Mouse (Mus musculus): Measurements from ENCODE around the gene Naaladl2. TPM values are rescaled to one million over a fixed set of nuclear protein-coding genes. Genes with fewer than 3 reads are reported as not detected.
A peak's percentile ranks its signal among the peaks of the same experiment; 100 is the strongest.

Gene Naaladl2
- total RNA-seq, 2 experiments from 2014 or later = 3.6 to 3.8 TPM

- no peak for DNase-seq (ENCODE audit: low spot score in 2 of 2)
- intact Hi-C loops (cut with DNase I) = no loop called here
Observed at GRCm38 (mm10) chr3:24719181-24719749, 424.8 kb downstream of the Naaladl2 start.

DNA sequence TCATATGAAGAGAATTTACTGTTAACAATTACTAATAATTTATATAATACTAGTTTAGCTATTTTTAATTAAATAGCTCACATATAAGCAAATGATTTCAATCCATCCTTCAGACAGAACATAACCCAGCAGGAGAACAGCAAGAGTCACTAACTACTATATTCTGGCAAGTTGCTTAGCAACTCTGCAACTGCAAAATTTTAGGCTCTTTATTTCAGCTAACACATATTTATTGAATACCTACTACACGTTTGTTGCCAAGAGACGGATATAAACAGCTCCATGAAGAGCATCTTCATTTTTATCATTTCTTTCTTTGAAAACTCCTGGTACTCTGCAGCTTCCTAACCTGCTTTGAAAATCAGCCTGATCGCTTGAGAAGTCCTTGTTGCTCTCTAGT, 429.3 kb downstream of the Naaladl2 start:
- DNase-seq (ENCODE audit: low spot score in 2 of 2) = no peak
- intact Hi-C loops (cut with DNase I) = no loop called here

DNA sequence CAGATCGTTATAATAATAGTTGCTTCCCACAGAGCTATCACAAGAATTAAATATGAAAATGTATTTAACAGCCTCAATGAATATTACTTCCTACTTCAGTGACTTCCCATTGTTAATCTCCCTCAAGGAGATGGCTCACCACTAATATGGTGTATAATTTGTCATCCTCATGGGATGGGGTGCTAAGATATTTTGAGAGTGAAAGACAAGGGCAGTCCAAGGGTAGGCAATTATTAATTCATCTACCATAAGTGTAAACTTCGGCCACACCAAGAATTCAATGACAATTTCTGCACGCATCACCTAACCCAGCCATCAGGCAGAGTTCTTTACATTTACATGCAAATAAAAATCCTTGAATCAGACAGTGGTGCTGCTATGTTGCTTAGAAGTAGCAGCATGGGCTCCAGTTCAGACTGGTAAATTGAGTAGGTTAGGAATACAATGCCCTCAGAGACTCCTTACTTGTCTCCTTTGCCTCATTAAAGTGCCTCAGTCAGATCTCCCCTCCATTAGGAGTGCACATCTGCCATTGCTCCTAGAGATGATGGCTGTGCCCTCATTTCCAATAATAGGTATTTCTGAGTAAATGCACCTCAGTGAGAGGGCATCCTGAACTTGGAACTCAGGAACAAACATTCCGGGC, 438.2 kb downstream of the Naaladl2 start:
- intact Hi-C loops (cut with DNase I) = no loop called here

GRCm38 (mm10) chr3:24690162-24690915, 453.7 kb downstream of the Naaladl2 start:
- intact Hi-C loops (cut with DNase I) = no loop called here
- no peak for DNase-seq (ENCODE audit: low spot score in 2 of 2)

More for the DNA sequence above, 438.2 kb downstream of the Naaladl2 start:
- no peak for DNase-seq (ENCODE audit: low spot score in 2 of 2)

GRCm38 (mm10) chr3:24670500-24670899, 473.6 kb downstream of the Naaladl2 start:
- DNase-seq (ENCODE audit: low spot score in 2 of 2) = no peak
- intact Hi-C loops (cut with DNase I) = no loop called here

- intact Hi-C loops (cut with DNase I) = no loop called here
- DNase-seq (ENCODE audit: low spot score in 2 of 2) = no peak
Observed at GRCm38 (mm10) chr3:24668052-24668916, 475.8 kb downstream of the Naaladl2 start.

DNA sequence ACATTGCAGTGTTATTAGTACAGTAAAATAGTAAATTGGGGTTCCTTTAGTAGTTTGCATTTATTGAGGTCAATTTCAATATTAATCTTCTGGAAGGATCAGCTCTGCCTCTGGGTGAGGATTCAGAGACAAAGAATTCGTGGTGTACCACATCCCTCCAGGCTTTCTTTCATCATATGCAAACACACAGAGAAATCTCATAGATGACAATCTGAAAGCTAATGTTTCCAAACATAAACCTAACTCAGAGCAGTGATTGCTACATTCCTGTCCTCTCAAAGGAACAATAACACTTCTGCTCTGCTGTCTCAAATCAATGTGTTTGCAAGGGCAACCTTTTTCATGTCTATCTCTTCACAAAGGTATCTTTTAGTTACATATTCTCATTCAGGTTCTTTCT, 478.7 kb downstream of the Naaladl2 start:
- DNase-seq (ENCODE audit: low spot score in 2 of 2) = no peak

GRCm38 (mm10) chr3:24663749-24664148, 480.3 kb downstream of the Naaladl2 start:
- no peak for DNase-seq (ENCODE audit: low spot score in 2 of 2)
- intact Hi-C loops (cut with DNase I) = no loop called here

More for the DNA sequence above, 478.7 kb downstream of the Naaladl2 start:
- intact Hi-C loops (cut with DNase I) = no loop called here

GRCm38 (mm10) chr3:24630032-24630431, 514.0 kb downstream of the Naaladl2 start:
- no peak for DNase-seq (ENCODE audit: low spot score in 2 of 2)
- intact Hi-C loops (cut with DNase I) = no loop called here

GRCm38 (mm10) chr3:24605485-24605884, 538.6 kb downstream of the Naaladl2 start:
- intact Hi-C loops (cut with DNase I) = no loop called here
- no peak for DNase-seq (ENCODE audit: low spot score in 2 of 2)

- no peak for DNase-seq (ENCODE audit: low spot score in 2 of 2)
- intact Hi-C loops (cut with DNase I) = no loop called here
Observed at GRCm38 (mm10) chr3:24604791-24605320, 539.2 kb downstream of the Naaladl2 start.

DNA sequence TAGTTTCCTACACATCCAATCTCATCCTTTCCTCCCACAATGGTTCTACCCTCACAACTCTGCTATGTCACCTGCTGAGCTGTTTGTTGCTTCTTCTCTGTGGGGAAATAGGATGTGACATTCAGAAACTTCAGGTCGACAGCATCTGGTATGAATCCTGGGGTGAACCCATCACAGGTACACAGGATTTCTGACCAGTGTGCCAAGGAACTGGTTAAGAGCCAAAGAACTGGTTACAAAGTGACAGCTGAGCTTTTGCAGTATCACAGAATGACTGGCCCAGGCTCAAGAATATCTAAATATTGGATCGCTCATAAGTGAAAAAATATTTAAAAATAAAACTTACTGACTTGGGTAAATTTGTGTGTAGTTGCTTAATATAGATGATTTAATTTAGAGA, 548.6 kb downstream of the Naaladl2 start:
- intact Hi-C loops (cut with DNase I) = no loop called here
- peak in 1 of 2 experiments; percentile 15 for DNase-seq (ENCODE audit: low spot score in 2 of 2)

DNA sequence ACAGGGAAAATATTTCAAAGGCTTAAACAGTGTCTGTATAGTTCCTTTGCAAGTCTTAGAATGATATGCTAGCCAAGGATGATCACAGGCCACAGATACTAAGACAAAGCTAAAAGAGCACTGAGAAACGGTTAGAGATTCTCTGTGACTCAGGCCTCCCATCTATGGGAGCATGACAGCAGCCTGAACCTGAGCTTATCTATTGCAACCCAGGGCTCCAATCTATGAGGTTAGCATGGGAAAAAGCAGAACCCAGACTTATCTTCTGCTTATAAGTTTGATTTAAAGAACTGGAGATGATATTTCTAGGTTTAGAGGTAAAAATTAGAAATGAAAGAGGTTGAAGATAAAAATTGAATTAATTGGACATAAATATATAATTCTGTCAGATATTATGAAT, 587.4 kb downstream of the Naaladl2 start:
- intact Hi-C loops (cut with DNase I) = no loop called here

GRCm38 (mm10) chr3:24553701-24554100, 590.4 kb downstream of the Naaladl2 start:
- intact Hi-C loops (cut with DNase I) = no loop called here
- DNase-seq (ENCODE audit: low spot score in 2 of 2) = no peak

More for the DNA sequence above, 587.4 kb downstream of the Naaladl2 start:
- no peak for DNase-seq (ENCODE audit: low spot score in 2 of 2)

- DNase-seq (ENCODE audit: low spot score in 2 of 2) = peak in 1 of 2 experiments; percentile 7
- intact Hi-C loops (cut with DNase I) = no loop called here
Observed at GRCm38 (mm10) chr3:24552631-24553030, 591.4 kb downstream of the Naaladl2 start.

- DNase-seq (ENCODE audit: low spot score in 2 of 2) = no peak
- intact Hi-C loops (cut with DNase I) = no loop called here
Observed at GRCm38 (mm10) chr3:24533775-24534458, 610.1 kb downstream of the Naaladl2 start.

GRCm38 (mm10) chr3:24514918-24515317, 629.1 kb downstream of the Naaladl2 start:
- intact Hi-C loops (cut with DNase I) = no loop called here

GRCm38 (mm10) chr3:24486456-24487112, 657.5 kb downstream of the Naaladl2 start:
- DNase-seq (ENCODE audit: low spot score in 2 of 2) = no peak
- intact Hi-C loops (cut with DNase I) = no loop called here

More at GRCm38 (mm10) chr3:24514918-24515317, 629.1 kb downstream of the Naaladl2 start:
- no peak for DNase-seq (ENCODE audit: low spot score in 2 of 2)
